Mouse (Mus musculus): ENCODE data around the gene Gja3. TPM values are rescaled to one million over a fixed set of nuclear protein-coding genes. Genes with fewer than 3 reads are reported as not detected.
"Not testable (repeated sequence)": the region's sequence is repeated elsewhere in the genome, so short reads cannot be mapped to it uniquely, and the experiment has no call there.

The Gja3 gene
- polyA plus RNA-seq, 1 experiment, result not detected

DNA sequence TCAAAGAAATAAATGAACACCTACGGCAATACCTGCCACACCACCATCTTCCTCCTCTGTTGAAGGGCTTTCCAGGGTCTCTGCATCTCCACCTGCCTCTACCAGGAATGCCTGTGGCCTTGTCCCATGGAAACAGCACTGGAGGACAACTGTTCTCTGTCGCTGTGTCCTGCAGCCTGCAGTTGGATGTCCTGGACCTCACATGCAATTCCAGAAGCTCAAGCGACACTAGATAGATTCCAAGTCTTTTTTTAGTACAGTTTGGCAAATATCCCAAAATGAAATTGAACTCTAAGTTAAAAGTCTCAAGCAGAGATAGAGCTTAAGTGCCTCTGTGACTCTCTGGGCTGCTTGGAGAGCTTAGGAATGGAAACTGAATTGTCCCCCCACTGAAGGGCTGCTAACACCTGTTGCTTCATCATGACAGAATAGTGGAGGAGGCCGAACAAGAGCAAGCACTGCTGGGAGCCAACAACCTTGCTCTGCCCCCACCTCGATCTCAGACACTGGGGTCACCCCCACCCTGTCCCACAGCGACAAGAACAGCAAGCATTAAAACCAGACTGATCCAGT lies 22.9 kb downstream of the Gja3 start:
- DNase-seq (ENCODE audit: low spot score), result no peak

GRCm38 (mm10) chr14:57034135-57034534 lies 23.8 kb downstream of the Gja3 start:
- no peak for DNase-seq (ENCODE audit: low spot score)

DNA sequence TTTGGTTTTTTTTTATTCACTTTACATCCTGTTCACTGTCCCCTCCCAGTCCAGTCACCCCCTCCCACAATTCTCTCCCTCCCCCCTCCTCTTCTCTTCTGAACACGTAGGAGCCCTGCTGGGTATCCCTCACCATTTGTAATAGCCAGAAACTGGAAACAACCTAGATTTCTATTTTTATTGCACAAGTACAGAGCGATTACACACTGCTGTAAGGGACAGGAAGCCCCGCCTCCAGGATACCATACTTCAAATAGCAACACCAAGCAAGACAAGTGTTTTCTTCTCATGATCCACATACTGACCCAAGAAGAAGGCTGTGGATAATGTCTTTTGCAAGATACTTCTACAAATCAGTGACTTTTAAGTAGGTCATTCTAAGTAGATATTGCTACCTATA lies 25.1 kb downstream of the Gja3 start:
- no peak for DNase-seq (ENCODE audit: low spot score)

DNA sequence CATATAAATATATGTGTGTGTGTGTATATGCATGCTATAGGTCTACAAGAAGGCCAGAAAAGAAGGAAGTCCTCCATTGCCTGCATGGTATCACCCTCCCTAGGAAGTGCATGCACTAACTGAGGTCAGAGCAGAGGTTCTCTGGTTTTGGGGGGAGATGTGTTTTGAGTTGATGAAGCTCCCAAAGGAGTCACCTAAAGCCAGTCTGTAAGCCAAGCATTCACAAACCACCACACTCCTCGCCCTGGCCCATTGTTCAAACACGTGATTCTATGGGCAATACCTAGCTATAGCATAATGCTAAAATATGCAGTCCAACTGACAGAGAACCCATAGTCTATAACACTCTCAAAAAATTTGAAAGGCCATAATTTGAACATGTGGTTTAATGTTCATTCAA lies 39.5 kb downstream of the Gja3 start:
- DNase-seq (ENCODE audit: low spot score), result no peak

DNA sequence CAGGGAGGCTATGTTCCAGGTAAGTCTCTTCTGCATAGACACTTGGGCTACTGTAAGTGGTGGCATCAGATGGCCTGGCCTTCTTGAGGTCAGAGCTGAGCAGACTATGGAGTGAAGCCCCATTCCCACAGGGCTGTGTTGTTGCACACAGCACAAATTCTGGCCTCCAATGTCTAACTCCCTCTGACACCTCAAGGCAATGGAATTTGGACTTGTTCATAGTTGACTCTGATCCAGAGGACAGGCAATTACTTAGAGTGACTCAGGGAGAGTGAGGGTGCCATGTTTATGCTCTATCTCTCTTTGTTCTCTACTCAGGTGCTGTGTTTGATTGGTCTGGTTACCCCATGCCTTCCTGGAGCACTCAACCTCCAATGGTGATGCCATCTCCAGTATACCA lies 41.1 kb downstream of the Gja3 start:
- not testable (repeated sequence) for DNase-seq (ENCODE audit: low spot score)

DNA sequence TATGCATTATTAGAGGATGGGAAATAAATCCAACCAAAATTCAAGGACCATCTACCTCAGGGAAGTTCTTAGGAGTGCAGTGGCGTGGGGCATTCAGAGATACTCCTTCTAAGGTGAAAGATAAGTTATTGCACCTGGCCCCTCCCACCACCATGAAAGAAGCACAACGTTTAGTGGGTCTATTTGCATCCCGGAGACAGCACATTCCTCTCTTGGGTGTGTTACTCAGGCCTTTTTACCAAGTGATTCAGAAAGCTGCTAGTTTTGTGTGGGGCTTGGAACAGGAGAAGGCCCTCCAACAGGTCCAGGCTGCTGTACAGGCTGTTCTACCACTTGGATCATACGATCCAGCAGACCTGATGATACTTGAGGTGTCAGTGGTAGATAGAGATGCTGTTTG lies 69.3 kb downstream of the Gja3 start:
- no peak for DNase-seq (ENCODE audit: low spot score)

Other genes starting within 250 kb of the Gja3 start
- gene Zmym5, start 246.4 kb downstream of the Gja3 start, polyA plus RNA-seq (2012; rRNA removed), result 37.0 and 38.2 TPM in 2 replicates
- gene Zmym2, start 171.4 kb downstream of the Gja3 start, polyA plus RNA-seq (2012; rRNA removed), result 31.5 and 35.1 TPM in 2 replicates
- gene Gjb2, start 46.6 kb upstream of the Gja3 start, polyA plus RNA-seq (2012; rRNA removed), result 6.4 and 6.5 TPM in 2 replicates
- 0.12 TPM in 1 of 2 replicates, not detected in the other for gene Gm4491, start 57.8 kb upstream of the Gja3 start, polyA plus RNA-seq (2012; rRNA removed)
- gene Gjb6, start 75.5 kb upstream of the Gja3 start, polyA plus RNA-seq (2012; rRNA removed), result 55.0 and 56.2 TPM in 2 replicates

Data from urinary bladder, adult 2 months (tissue).